Mouse (Mus musculus) embryonic facial prominence, embryonic 11.5 days (tissue): ENCODE results near the gene Fkbp14. TPM values are rescaled to one million over a fixed set of nuclear protein-coding genes. Genes with fewer than 3 reads are reported as not detected.

ENCODE experiments used
- ATAC-seq: fragments of 200-750 bp; cut with Nextera tagmentation; replicated peaks from 2 replicates; pipeline ENCODE4 v1.8.0; 2017; ENCODE audit warnings: low read depth; ENCODE audit not compliant: insufficient number of reproducible peaks, low FRiP score, low TSS enrichment
- DNase-seq: peaks from one replicate; pipeline ENCODE4 v3.0.0-alpha.2; 2015; ENCODE audit warnings: low spot score
- H3K27ac ChIP-seq: fragments of 300-500 bp; sonication (generic); replicated peaks from 2 replicates; pipeline ENCODE4 v1.5.1; 2014; ENCODE audit warnings: mild to moderate bottlenecking, low read depth, low read length, control low read depth
- H3K27me3 ChIP-seq: fragments of 300-500 bp; sonication (generic); 2 replicates; pipeline ENCODE4 v1.6.1; 2014; ENCODE audit warnings: mild to moderate bottlenecking, low read length, moderate library complexity, mixed read lengths; ENCODE audit not compliant: control insufficient read depth, insufficient read depth
- H3K36me3 ChIP-seq: fragments of 300-500 bp; sonication (generic); replicated peaks from 2 replicates; pipeline ENCODE4 v1.6.1; 2014; ENCODE audit warnings: low read depth, mild to moderate bottlenecking, low read length, moderate library complexity, mixed read lengths; ENCODE audit not compliant: control insufficient read depth, insufficient read depth
- H3K4me1 ChIP-seq: fragments of 300-500 bp; sonication (generic); 2 replicates; pipeline ENCODE4 v1.6.1; 2014; ENCODE audit warnings: low read length, mixed read lengths; ENCODE audit not compliant: control insufficient read depth, insufficient read depth
- H3K4me2 ChIP-seq: fragments of 300-500 bp; sonication (generic); 2 replicates; pipeline ENCODE4 v1.6.1; 2014; ENCODE audit warnings: low read depth, mild to moderate bottlenecking, control low read depth, low read length, moderate library complexity
- H3K4me3 ChIP-seq: fragments of 300-500 bp; sonication (generic); 2 replicates; pipeline ENCODE4 v1.5.1; 2014; ENCODE audit warnings: low read depth, low read length, control low read depth
- H3K9ac ChIP-seq: fragments of 300-500 bp; sonication (generic); replicated peaks from 2 replicates; pipeline ENCODE4 v1.6.1; 2014; ENCODE audit warnings: mild to moderate bottlenecking, control low read depth, low read length
- H3K9me3 ChIP-seq: fragments of 300-500 bp; sonication (generic); replicated peaks from 2 replicates; pipeline ENCODE4 v1.6.1; 2016; ENCODE audit warnings: mild to moderate bottlenecking, low read length, inconsistent platforms, mixed read lengths; ENCODE audit not compliant: control insufficient read depth
- WGBS: fragments of 180-500 bp; shearing (Covaris S2); extraction: QIAGEN DNeasy Blood & Tissue Kit; methylation state at CpG from one replicate; pipeline ENCODE4 v1.1.7; 2014; 5-methylcytosine and 5-hydroxymethylcytosine counted together
- polyA plus RNA-seq: library from polyadenylated mRNA; unstranded; fragments of >200 nt; fragmentation: Nextera tagmentation; extraction: Ambion mirVana; gene quantifications from 2 replicates; pipeline ENCODE4 v1.2.1, GENCODE M21; 2014

Gene Fkbp14
- polyA plus RNA-seq, 1 experiment from 2014 or later: 23.9 TPM

DNA sequence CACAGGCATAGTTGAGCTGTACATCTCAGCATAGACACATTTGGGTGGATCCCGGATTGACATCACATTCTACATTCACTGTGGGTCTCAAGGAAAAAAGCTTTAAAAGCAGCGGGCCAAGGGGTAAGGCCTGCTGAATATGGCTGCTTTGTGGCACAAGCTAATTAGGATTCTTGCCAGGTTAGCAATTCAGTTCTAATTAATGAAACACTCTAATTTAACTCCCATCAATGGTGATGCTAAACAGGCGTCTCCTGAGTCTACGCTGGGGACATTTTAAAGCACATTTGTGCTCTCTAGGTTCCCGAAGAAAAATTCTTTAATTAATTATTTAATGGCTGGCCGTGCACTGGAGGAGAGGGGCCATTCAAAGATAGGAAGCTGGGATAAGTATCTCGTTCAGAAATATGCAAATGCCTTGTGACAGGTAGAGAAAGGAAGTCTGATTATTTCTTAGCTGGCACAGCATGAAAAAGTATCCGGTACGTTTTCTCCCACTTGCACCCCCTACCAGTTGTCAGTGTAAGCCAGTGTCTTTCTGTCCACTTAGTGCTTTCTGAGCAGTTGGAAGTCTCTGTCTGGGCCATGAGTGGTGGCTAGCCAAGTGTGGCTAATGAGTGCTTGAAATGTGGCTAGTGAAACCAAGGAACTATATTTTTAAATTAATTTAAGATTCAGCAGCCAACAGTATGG lies 44.2 kb downstream of the Fkbp14 start:
- Histone ChIP-seq H3K27ac (no peak overlapping the region), H3K4me1 (no peaks in the 10 kb centered on the region), H3K9me3 (no peaks in the 10 kb centered on the region), H3K4me2 (no peak overlapping the region), H3K4me3 (no peak overlapping the region), H3K27me3 (no peaks in the 10 kb centered on the region; the same call in 1 of the 2 replicates), H3K36me3 (no peaks in the 10 kb centered on the region), H3K9ac (no peak overlapping the region)
- no peak for DNase-seq
- 62% methylated on average over 9 of the region's 9 CpGs for WGBS
- no peak for ATAC-seq

DNA sequence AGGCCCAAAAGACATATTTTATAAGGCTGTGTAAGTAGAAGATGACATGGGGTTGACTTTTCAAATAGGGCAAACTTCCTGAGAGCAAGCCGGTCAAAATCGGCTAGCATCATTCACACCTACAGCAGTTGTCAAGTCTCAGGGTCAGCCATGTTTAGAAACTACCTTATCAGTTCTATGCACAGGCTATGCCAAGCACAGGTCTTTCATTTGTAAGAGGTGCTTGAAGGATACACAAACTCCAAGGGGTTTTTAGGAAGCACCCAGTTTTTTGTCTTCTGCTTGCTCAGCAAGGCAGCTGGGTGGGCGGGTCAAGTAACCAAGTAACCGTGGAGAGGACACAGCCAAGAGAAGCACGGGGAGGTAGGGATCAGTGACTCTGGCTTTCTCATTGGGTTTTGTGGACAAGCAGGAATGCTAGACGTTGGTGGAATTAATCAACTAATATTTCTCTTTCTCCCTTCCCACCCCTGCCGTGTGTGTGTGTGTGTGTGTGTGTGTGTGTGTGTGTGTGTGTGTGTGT lies 46.2 kb downstream of the Fkbp14 start:
- H3K4me1 ChIP-seq: no peaks in the 10 kb centered on the region
- WGBS: 61% methylated on average over 6 of the region's 7 CpGs
- no peak overlapping the region for H3K9ac ChIP-seq
- H3K27me3 ChIP-seq: no peaks in the 10 kb centered on the region; the same call in 1 of the 2 replicates
- no peak for DNase-seq
- no peak overlapping the region for H3K4me3 ChIP-seq
- H3K4me2 ChIP-seq: no peak overlapping the region
- H3K27ac ChIP-seq: no peak overlapping the region
- no peak for ATAC-seq
- H3K9me3 ChIP-seq: no peaks in the 10 kb centered on the region
- no peaks in the 10 kb centered on the region for H3K36me3 ChIP-seq

GRCm38 (mm10) chr6:54549311-54549710 lies 47.8 kb downstream of the Fkbp14 start:
- H3K4me3 ChIP-seq: no peak overlapping the region
- no peaks in the 10 kb centered on the region for H3K4me1 ChIP-seq
- no peaks in the 10 kb centered on the region; the same call in 1 of the 2 replicates for H3K27me3 ChIP-seq
- ATAC-seq (no peak), DNase-seq (no peak)
- H3K9ac ChIP-seq: no peak overlapping the region
- H3K36me3 ChIP-seq: no peaks in the 10 kb centered on the region
- H3K27ac ChIP-seq: no peak overlapping the region
- 57% methylated on average over 4 of the region's 4 CpGs for WGBS
- H3K9me3 ChIP-seq: no peaks in the 10 kb centered on the region
- no peak overlapping the region for H3K4me2 ChIP-seq

DNA sequence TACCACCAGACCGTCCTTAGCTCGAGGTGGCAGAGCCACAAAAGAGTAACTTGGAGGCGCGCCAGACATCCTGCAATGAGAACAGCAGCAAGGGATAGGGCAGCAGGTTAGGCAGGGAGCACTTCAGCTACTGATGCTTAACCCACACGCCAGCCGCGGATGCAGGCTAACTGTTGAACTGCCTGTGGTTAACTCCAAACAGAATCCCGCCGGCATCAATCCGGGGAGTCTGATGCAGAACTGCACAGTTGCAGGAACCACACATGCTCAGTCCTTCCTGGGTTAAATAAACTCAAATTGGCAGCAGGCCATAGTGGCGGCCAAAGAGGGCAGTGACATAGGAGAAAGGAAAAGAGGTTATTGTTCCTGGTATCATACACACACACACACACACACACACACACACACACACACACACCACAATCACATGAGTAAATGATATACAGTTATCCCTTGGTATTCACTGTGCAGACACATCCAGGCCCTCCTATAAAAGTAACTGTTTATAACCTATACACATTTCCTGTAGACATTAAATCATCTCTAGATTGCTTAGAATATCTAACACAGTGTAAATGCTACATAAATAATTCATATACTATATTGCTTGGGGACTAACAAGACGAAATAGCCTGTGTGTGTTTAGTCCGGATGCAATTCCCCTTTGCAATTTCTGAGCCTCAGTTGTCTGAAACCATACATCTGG lies 48.6 kb downstream of the Fkbp14 start:
- Histone ChIP-seq H3K4me2 (no peak overlapping the region), H3K9ac (no peak overlapping the region), H3K27me3 (no peaks in the 10 kb centered on the region; the same call in 1 of the 2 replicates), H3K36me3 (no peaks in the 10 kb centered on the region), H3K4me1 (no peaks in the 10 kb centered on the region), H3K9me3 (no peaks in the 10 kb centered on the region), H3K27ac (no peak overlapping the region), H3K4me3 (no peak overlapping the region)
- no peak for DNase-seq
- no peak for ATAC-seq
- WGBS: 81% methylated on average over 13 of the region's 13 CpGs

DNA sequence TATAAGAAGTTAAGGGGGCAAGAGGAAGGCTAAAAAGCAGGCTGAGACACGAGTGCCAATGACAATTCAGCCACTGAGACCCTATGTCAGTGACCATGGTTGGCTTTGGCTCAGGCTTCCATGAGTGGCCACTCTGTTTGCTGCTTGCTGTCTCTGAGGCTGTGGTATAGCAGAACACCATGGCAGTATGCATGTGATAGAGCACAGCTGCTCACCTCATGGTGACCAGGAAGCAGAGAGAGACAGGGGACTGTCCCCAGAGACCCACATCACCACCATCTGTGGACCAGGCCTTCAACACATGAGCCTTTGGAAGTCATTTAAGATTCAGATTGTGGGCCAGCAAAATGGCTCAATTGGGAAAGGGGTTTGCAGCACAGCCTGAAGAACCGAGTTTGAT lies 53.5 kb downstream of the Fkbp14 start:
- ATAC-seq: no peak
- no peak for DNase-seq
- H3K27me3 ChIP-seq: no peaks in the 10 kb centered on the region; the same call in 1 of the 2 replicates
- no peak overlapping the region for H3K4me2 ChIP-seq
- H3K27ac ChIP-seq: no peak overlapping the region
- H3K9me3 ChIP-seq: no peaks in the 10 kb centered on the region
- H3K4me3 ChIP-seq: no peak overlapping the region
- H3K4me1 ChIP-seq: peaks cover 2% of the 10 kb centered on the region; the same call in 1 of the 2 replicates
- H3K36me3 ChIP-seq: no peaks in the 10 kb centered on the region
- no peak overlapping the region for H3K9ac ChIP-seq
- WGBS: 77% methylated on average over 2 of the region's 2 CpGs

GRCm38 (mm10) chr6:54542836-54543235 lies 54.3 kb downstream of the Fkbp14 start:
- Histone ChIP-seq H3K9ac (no peak overlapping the region), H3K4me2 (no peak overlapping the region), H3K4me3 (no peak overlapping the region), H3K9me3 (no peaks in the 10 kb centered on the region), H3K27me3 (no peaks in the 10 kb centered on the region), H3K4me1 (peaks cover 2% of the 10 kb centered on the region; the same call in 1 of the 2 replicates), H3K36me3 (no peaks in the 10 kb centered on the region), H3K27ac (no peak overlapping the region)
- ATAC-seq (no peak), DNase-seq (no peak)
- WGBS: 81% methylated on average over 7 of the region's 7 CpGs

GRCm38 (mm10) chr6:54540252-54540887 lies 56.7 kb downstream of the Fkbp14 start:
- H3K9ac ChIP-seq: no peak overlapping the region
- H3K27me3 ChIP-seq: no peaks in the 10 kb centered on the region
- no peak for ATAC-seq
- no peak overlapping the region for H3K27ac ChIP-seq
- no peak for DNase-seq
- no peak overlapping the region for H3K4me3 ChIP-seq
- no peaks in the 10 kb centered on the region for H3K36me3 ChIP-seq
- peaks cover 2% of the 10 kb centered on the region; the same call in 1 of the 2 replicates for H3K4me1 ChIP-seq
- 64% methylated on average over 9 of the region's 9 CpGs for WGBS
- H3K4me2 ChIP-seq: no peak overlapping the region
- H3K9me3 ChIP-seq: no peaks in the 10 kb centered on the region
